Mouse (Mus musculus): ENCODE data around the gene Gjc2. TPM values are rescaled to one million over a fixed set of nuclear protein-coding genes. Genes with fewer than 3 reads are reported as not detected.

The Gjc2 gene
- total and polyA plus RNA-seq, 3 experiments, result not detected

DNA sequence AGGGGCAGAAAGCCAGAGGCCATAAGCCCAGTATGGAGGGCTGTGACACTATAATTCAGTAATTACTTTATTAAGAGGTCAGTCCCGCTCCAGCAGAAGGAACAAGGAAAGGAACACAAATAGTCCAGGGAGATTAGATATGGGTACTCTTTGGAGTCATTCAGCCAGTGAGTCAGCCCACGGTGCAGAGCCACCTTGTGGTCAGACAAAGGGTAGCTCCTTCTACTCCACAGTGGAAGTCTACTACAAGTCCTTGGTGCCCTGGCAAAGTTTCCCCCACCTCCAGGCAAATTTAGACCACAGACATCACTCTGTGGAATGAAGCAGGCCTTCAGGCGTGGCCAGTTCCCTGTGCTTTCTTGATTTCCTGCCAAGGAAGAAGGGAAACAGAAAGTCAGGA is 808 bp upstream of the Gjc2 start:
- DNase-seq (ENCODE audit: low spot score) (peak; percentile 51), ATAC-seq (ENCODE audit: extremely low read depth, insufficient number of reproducible peaks, low FRiP score, poor library complexity, severe bottlenecking) (peak; percentile 40; the same call in 1 of the 2 replicates)
- H3K4me1 ChIP-seq (ENCODE audit: insufficient read depth, low read depth, low read length), result peaks cover 30% of the 10 kb centered on the region
- H3K9me3 ChIP-seq (replicated peaks), result no peaks in the 10 kb centered on the region
- H3K4me3 ChIP-seq (ENCODE audit: low read depth, low read length), result no peak overlapping the region
- TF ChIP-seq CTCF (IDR thresholded peaks at IDR 0.05; ENCODE audit: low read depth, low read length) (peak; percentile 59), GATA2 (IDR thresholded peaks at IDR 0.05; ENCODE audit: borderline replicate concordance, low read depth, low read length) (no peak)
- H3K36me3 ChIP-seq (replicated peaks), result peaks cover 73% of the 10 kb centered on the region
- H3K27me3 ChIP-seq (ENCODE audit: insufficient read depth, low read length), result peaks cover 2% of the 10 kb centered on the region; the same call in 1 of the 2 replicates

DNA sequence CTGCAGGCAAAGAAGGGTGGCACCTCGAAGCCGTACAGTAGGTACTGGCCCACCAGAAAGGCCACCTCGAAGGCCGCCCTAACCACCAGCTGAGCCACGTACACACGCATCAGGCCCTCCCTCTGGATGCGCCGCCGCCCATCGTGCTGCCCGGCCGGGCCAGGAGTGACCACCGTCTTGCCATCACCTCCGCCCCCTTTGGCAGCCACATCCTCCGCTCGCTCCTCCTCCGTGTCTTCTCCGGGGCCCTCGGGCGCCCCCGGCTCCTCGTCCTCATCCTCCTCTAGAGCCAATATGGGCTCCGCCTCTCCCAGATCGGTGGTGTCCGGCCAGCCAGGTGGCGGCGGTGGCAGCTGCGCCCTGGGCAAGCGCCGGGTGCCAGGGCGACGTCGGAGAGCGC is 6.1 kb downstream of the Gjc2 start:
- TF ChIP-seq CTCF (IDR thresholded peaks at IDR 0.05; ENCODE audit: low read depth, low read length) (no peak), TAL1 (conservative IDR thresholded peaks at IDR 0.05; ENCODE audit: low read depth, low read length) (no peak), GATA1 (IDR thresholded peaks at IDR 0.05; ENCODE audit: borderline replicate concordance, low read length) (no peak), POLR2AphosphoS5 (IDR thresholded peaks at IDR 0.05; ENCODE audit: insufficient replicate concordance, low read depth, low read length) (no peak), GATA2 (IDR thresholded peaks at IDR 0.05; ENCODE audit: borderline replicate concordance, low read depth, low read length) (no peak)
- peaks cover 20% of the 10 kb centered on the region for H3K27me3 ChIP-seq (ENCODE audit: insufficient read depth, low read length)
- DNase-seq (ENCODE audit: low spot score) (no peak), ATAC-seq (ENCODE audit: extremely low read depth, insufficient number of reproducible peaks, low FRiP score, poor library complexity, severe bottlenecking) (no peak)
- H3K4me3 ChIP-seq (ENCODE audit: low read depth, low read length), result no peak overlapping the region
- H3K9me3 ChIP-seq (replicated peaks), result peaks cover 7% of the 10 kb centered on the region
- H3K4me1 ChIP-seq (ENCODE audit: insufficient read depth, low read depth, low read length), result peaks cover 15% of the 10 kb centered on the region
- H3K36me3 ChIP-seq (replicated peaks), result peaks cover 4% of the 10 kb centered on the region

DNA sequence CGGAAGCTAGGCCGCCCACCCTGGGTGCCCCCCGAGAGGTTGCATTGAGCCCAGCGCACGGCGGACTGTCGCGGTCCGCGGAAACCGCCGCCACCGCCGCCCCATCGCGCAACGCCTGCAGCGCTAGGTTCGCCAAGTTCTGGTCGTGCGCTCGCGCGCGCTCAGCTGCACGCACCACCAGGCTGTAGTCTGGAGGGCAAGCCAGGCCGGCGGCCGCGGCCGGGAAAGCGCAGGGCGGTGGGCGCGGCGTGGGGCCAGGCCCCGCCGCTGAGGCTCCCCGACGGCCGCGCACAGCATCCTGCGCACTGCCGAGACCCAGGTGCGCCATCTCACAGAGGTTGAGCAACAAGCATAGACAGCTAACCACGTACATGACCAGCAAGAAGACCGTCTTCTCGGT is 6.5 kb downstream of the Gjc2 start:
- no peak overlapping the region for H3K4me3 ChIP-seq (ENCODE audit: low read depth, low read length)
- peaks cover 20% of the 10 kb centered on the region for H3K27me3 ChIP-seq (ENCODE audit: insufficient read depth, low read length)
- ATAC-seq (ENCODE audit: extremely low read depth, insufficient number of reproducible peaks, low FRiP score, poor library complexity, severe bottlenecking), result no peak

DNA sequence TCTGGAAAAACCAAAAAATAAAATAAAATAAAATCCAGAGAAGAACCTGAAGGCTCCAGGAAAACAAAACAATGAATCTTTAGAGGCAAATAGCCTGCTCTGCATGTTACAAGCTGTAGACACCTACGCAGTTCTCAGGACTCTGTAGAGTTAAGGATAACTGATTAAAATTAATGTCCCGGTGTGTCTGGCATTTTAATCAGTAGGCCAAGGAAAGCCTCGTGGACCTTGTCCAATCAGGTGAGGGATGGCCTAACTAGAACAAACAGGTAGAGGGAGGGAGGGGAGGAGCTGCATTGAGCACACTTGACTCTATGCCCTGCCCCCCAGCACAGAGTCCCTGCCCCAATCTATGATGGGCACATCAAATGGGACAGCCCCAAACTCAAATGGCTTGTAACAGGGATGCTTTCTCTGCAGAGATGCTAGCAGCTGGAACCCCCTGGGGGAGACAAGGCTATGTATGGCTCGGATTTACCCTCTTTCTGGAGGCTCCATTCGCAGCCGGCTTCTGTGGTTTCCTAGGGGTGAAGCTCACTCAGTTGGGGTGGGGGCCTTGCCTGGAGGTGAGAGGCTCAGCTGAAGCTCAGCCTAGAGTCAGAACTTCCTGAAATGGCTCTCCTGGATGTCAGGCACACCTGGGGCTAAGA is 8.7 kb downstream of the Gjc2 start:
- H3K4me1 ChIP-seq (ENCODE audit: insufficient read depth, low read depth, low read length), result peaks cover 15% of the 10 kb centered on the region

More for the DNA sequence above, 6.5 kb downstream of the Gjc2 start:
- DNase-seq (ENCODE audit: low spot score), result no peak
- H3K9me3 ChIP-seq (replicated peaks), result peaks cover 7% of the 10 kb centered on the region
- peaks cover 15% of the 10 kb centered on the region for H3K4me1 ChIP-seq (ENCODE audit: insufficient read depth, low read depth, low read length)
- TF ChIP-seq TAL1 (conservative IDR thresholded peaks at IDR 0.05; ENCODE audit: low read depth, low read length) (no peak), GATA1 (IDR thresholded peaks at IDR 0.05; ENCODE audit: borderline replicate concordance, low read length) (no peak), CTCF (IDR thresholded peaks at IDR 0.05; ENCODE audit: low read depth, low read length) (no peak), POLR2AphosphoS5 (IDR thresholded peaks at IDR 0.05; ENCODE audit: insufficient replicate concordance, low read depth, low read length) (no peak), GATA2 (IDR thresholded peaks at IDR 0.05; ENCODE audit: borderline replicate concordance, low read depth, low read length) (no peak)
- no peaks in the 10 kb centered on the region for H3K36me3 ChIP-seq (replicated peaks)

DNA sequence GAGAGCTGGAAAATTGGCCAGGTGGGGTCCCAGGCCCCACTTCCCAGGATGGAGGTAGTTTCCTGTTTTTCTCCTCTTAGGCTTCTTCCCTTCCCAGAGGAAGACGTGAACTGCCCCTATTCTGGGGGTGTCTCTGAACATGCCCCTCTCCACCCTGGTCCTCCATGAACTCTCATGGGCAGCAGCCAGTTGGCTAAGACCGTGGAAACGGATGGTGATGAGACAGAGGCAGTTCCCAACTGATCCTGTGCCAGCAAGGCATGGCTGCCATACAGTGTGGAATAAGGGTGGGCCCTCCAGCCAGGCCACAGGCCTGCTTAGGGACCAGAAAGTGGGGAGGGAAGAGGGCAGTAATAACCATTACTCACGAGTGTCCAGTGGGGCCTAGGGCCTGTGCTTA is 12.5 kb downstream of the Gjc2 start:
- DNase-seq (ENCODE audit: low spot score) (no peak), ATAC-seq (ENCODE audit: extremely low read depth, insufficient number of reproducible peaks, low FRiP score, poor library complexity, severe bottlenecking) (no peak)
- TF ChIP-seq CTCF (IDR thresholded peaks at IDR 0.05; ENCODE audit: low read depth, low read length), result no peak
- TF ChIP-seq POLR2AphosphoS5 (IDR thresholded peaks at IDR 0.05; ENCODE audit: insufficient replicate concordance, low read depth, low read length), result no peak
- no peak for TF ChIP-seq GATA1 (IDR thresholded peaks at IDR 0.05; ENCODE audit: borderline replicate concordance, low read length)
- TF ChIP-seq TAL1 (conservative IDR thresholded peaks at IDR 0.05; ENCODE audit: low read depth, low read length), result no peak
- TF ChIP-seq GATA2 (IDR thresholded peaks at IDR 0.05; ENCODE audit: borderline replicate concordance, low read depth, low read length), result no peak
- no peak overlapping the region for H3K4me3 ChIP-seq (ENCODE audit: low read depth, low read length)
- H3K4me1 ChIP-seq (ENCODE audit: insufficient read depth, low read depth, low read length), result peaks cover 40% of the 10 kb centered on the region
- H3K27me3 ChIP-seq (ENCODE audit: insufficient read depth, low read length), result peaks cover 5% of the 10 kb centered on the region; the same call in 1 of the 2 replicates
- no peaks in the 10 kb centered on the region for H3K9me3 ChIP-seq (replicated peaks)
- no peaks in the 10 kb centered on the region for H3K36me3 ChIP-seq (replicated peaks)

More for the DNA sequence above, 8.7 kb downstream of the Gjc2 start:
- peaks cover 18% of the 10 kb centered on the region for H3K27me3 ChIP-seq (ENCODE audit: insufficient read depth, low read length)
- DNase-seq (ENCODE audit: low spot score) (no peak), ATAC-seq (ENCODE audit: extremely low read depth, insufficient number of reproducible peaks, low FRiP score, poor library complexity, severe bottlenecking) (no peak)
- H3K9me3 ChIP-seq (replicated peaks), result peaks cover 7% of the 10 kb centered on the region
- H3K36me3 ChIP-seq (replicated peaks), result no peaks in the 10 kb centered on the region
- TF ChIP-seq GATA1 (IDR thresholded peaks at IDR 0.05; ENCODE audit: borderline replicate concordance, low read length) (no peak), GATA2 (IDR thresholded peaks at IDR 0.05; ENCODE audit: borderline replicate concordance, low read depth, low read length) (no peak), CTCF (IDR thresholded peaks at IDR 0.05; ENCODE audit: low read depth, low read length) (no peak), POLR2AphosphoS5 (IDR thresholded peaks at IDR 0.05; ENCODE audit: insufficient replicate concordance, low read depth, low read length) (no peak), TAL1 (conservative IDR thresholded peaks at IDR 0.05; ENCODE audit: low read depth, low read length) (no peak)
- H3K4me3 ChIP-seq (ENCODE audit: low read depth, low read length), result no peak overlapping the region

DNA sequence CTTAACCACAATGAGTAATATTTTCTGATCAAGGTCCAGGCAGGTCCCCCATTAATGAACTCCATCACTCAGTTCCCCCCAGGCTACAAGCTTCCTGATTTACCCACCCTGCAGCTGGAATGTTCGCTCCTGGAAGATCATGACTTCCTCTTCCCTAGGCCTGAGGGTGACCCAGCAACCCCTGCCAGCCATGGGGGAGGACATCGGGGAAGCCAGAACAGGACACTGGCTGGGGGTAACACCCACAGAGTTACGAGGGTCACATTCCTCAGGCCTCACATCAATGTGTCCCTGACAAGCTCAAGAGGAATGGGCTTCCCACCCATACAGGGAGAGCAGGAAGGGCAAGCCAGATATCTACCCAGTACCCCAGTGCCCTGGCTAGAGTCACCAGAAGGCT is 13.2 kb downstream of the Gjc2 start:
- TF ChIP-seq GATA2 (IDR thresholded peaks at IDR 0.05; ENCODE audit: borderline replicate concordance, low read depth, low read length), result no peak
- TF ChIP-seq TAL1 (conservative IDR thresholded peaks at IDR 0.05; ENCODE audit: low read depth, low read length), result no peak
- no peak for TF ChIP-seq POLR2AphosphoS5 (IDR thresholded peaks at IDR 0.05; ENCODE audit: insufficient replicate concordance, low read depth, low read length)
- no peak for TF ChIP-seq CTCF (IDR thresholded peaks at IDR 0.05; ENCODE audit: low read depth, low read length)
- no peak for TF ChIP-seq GATA1 (IDR thresholded peaks at IDR 0.05; ENCODE audit: borderline replicate concordance, low read length)
- ATAC-seq (ENCODE audit: extremely low read depth, insufficient number of reproducible peaks, low FRiP score, poor library complexity, severe bottlenecking), result no peak
- H3K4me1 ChIP-seq (ENCODE audit: insufficient read depth, low read depth, low read length), result peaks cover 45% of the 10 kb centered on the region
- H3K4me3 ChIP-seq (ENCODE audit: low read depth, low read length), result no peak overlapping the region
- no peaks in the 10 kb centered on the region for H3K9me3 ChIP-seq (replicated peaks)
- H3K36me3 ChIP-seq (replicated peaks), result no peaks in the 10 kb centered on the region
- DNase-seq (ENCODE audit: low spot score), result no peak
- peaks cover 1% of the 10 kb centered on the region; the same call in 1 of the 2 replicates for H3K27me3 ChIP-seq (ENCODE audit: insufficient read depth, low read length)

Measured in G1E (cell line).